Mouse (Mus musculus): ENCODE data around the gene Osr1.

- TF ChIP-seq TCF12 (IDR thresholded peaks at IDR 0.05; ENCODE audit: insufficient read depth, poor library complexity, severe bottlenecking): no peak
- no peak for TF ChIP-seq POLR2AphosphoS2 (IDR thresholded peaks at IDR 0.05; ENCODE audit: insufficient read length, low read depth)
- TF ChIP-seq POLR2A (IDR thresholded peaks at IDR 0.05; ENCODE audit: insufficient read length, low read depth): no peak
- no peak for TF ChIP-seq USF1 (IDR thresholded peaks at IDR 0.05; ENCODE audit: low read depth)
- no peak for TF ChIP-seq MAX (IDR thresholded peaks at IDR 0.05; ENCODE audit: low read depth)
- no peak for TF ChIP-seq CEBPB (IDR thresholded peaks at IDR 0.05; ENCODE audit: insufficient read depth, poor library complexity, severe bottlenecking)
- TF ChIP-seq REST (IDR thresholded peaks at IDR 0.05; ENCODE audit: insufficient read depth, insufficient read length): no peak
- TF ChIP-seq E2F4 (IDR thresholded peaks at IDR 0.05; ENCODE audit: insufficient read depth): no peak
- no peak for TF ChIP-seq MYOD1 (IDR thresholded peaks at IDR 0.05; ENCODE audit: control insufficient read depth in 1 of 3, insufficient read length in 2 of 3, low read depth in 2 of 3)
Observed at GRCm38 (mm10) chr12:9573682-9574081, 3.8 kb downstream of the Osr1 start.
